Mouse (Mus musculus) E14TG2a.4 (cell line): ENCODE measurements around the gene Kdelr1.
A peak's percentile ranks its signal among the peaks of the same experiment; 100 is the strongest.
"Not testable (repeated sequence)": the region's sequence is repeated elsewhere in the genome, so short reads cannot be mapped to it uniquely, and the experiment has no call there.

Source experiments
- H3K27me3 ChIP-seq: 2 replicates; pipeline ENCODE4 v1.6.1; 2014; ENCODE audit warnings: low read length, control low read depth; ENCODE audit not compliant: insufficient read depth
- H3K36me3 ChIP-seq: 2 replicates; pipeline ENCODE4 v1.6.1; 2014; ENCODE audit warnings: low read length, control low read depth; ENCODE audit not compliant: insufficient read depth
- H3K4me1 ChIP-seq: replicated peaks from 2 replicates; pipeline ENCODE4 v1.6.1; 2014; ENCODE audit warnings: low read depth, low read length, control low read depth
- H3K4me3 ChIP-seq: replicated peaks from 2 replicates; pipeline ENCODE4 v1.5.1; 2014; ENCODE audit warnings: mild to moderate bottlenecking, low read length
- H3K9me3 ChIP-seq: 2 replicates; pipeline ENCODE4 v1.6.1; 2014; ENCODE audit warnings: low read length, control low read depth
- CTCF ChIP-seq: conservative IDR thresholded peaks from 2 replicates; pipeline ENCODE4 v1.5.1; 2014; ENCODE audit warnings: low read length
- NANOG ChIP-seq: IDR thresholded peaks from 2 replicates; pipeline ENCODE4 v1.6.1; 2014; ENCODE audit warnings: borderline replicate concordance, low read length, mixed read lengths
- POU5F1 ChIP-seq: IDR thresholded peaks from 2 replicates; pipeline ENCODE4 v1.6.1; 2014; ENCODE audit warnings: low read length, borderline replicate concordance

The Kdelr1 gene

DNA sequence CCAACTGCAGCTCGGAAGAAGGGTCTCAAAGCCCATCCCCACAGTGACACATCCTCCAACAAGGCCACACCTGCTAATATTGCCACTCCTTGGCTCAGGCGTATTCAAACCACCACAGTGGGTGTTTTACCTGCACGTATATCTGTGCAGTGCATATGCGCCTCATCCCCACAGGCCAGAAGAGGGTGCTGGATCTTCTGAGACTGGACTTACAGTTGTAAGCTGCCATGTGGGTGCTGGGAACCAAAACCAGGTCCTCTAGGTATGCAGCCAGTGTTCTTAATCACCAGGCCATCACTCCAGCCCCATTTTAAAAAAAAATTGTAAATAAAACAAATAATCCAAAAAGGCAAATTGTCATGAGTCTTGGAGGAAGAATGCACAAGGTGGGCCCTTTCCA lies 8.0 kb downstream of the Kdelr1 start:
- no peaks in the 10 kb centered on the region for H3K9me3 ChIP-seq
- H3K4me3 ChIP-seq: peak overlapping the region; percentile 43; the same call in 1 of the 2 replicates
- peaks cover 77% of the 10 kb centered on the region for H3K36me3 ChIP-seq
- TF ChIP-seq POU5F1 (no peak), CTCF (peak; percentile 37)
- peaks cover 11% of the 10 kb centered on the region for H3K4me1 ChIP-seq
- H3K27me3 ChIP-seq: no peaks in the 10 kb centered on the region

DNA sequence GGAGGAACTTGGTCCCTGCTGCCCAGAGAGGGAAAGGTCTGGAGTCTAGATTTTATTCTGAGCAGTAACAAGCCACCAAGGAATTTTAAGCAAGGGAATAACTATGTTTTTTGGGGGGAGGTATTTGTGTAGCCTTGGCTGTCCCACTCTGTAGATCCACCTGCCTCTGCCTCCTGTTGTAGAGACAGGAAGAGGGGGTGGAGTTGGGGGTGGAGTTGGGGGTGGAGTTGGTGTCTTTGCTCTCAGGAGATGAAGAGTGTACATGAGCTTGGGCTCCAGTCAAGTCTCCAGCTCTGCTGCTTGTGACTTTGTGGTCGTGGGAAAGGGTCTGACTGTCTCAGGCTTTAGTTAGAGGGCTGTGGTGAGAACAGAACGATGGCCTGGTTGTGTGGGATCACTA lies 8.4 kb downstream of the Kdelr1 start:
- TF ChIP-seq POU5F1 (no peak), CTCF (no peak), NANOG (no peak)
- Histone ChIP-seq H3K36me3 (peaks cover 72% of the 10 kb centered on the region), H3K9me3 (no peaks in the 10 kb centered on the region), H3K4me3 (peak overlapping the region; percentile 43; the same call in 1 of the 2 replicates), H3K4me1 (peaks cover 11% of the 10 kb centered on the region), H3K27me3 (no peaks in the 10 kb centered on the region)

DNA sequence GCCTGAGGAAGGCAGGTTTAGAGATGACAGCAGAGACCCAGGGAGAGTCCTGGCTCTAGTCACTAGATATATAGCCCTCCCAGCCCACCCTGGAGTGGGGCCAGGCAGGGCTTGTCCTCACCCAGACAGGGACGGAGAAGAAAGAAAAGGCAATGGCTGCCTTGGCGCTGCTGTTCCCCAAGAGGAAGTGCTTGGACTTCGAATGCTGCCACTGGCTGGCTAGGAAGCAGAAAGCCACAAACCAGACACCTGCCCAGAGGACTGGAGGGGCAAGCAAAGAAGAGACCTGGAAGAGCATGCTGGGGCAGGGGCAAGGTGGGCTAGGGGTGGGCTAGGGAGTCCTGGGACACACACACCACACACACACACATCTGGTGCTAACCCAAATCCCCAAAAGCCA lies 14.7 kb downstream of the Kdelr1 start:
- Histone ChIP-seq H3K9me3 (no peaks in the 10 kb centered on the region), H3K4me3 (no peak overlapping the region), H3K36me3 (peaks cover 29% of the 10 kb centered on the region), H3K4me1 (no peaks in the 10 kb centered on the region), H3K27me3 (peaks cover 6% of the 10 kb centered on the region; the same call in 1 of the 2 replicates)
- no peak for TF ChIP-seq POU5F1
- no peak for TF ChIP-seq CTCF
- TF ChIP-seq NANOG: no peak

DNA sequence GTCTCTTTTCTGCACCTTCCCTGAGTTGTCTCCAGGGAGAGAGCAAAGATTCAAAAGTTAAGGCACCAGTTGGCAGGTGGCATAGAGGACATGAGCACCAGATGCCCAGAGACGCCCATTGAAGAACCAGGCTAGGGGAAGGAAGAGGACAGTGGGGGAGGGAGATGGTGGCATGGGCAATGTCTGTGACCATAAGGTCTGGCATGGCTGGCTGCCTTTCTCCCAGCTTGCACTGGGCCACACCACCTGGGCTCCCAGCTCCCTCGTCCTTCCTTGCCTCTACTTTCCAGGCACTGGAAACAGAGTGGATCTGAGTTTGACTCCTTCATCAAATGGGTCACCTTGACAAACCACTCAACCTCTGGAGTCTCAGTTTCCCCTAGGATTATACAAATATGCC lies 20.1 kb downstream of the Kdelr1 start:
- TF ChIP-seq NANOG: no peak
- TF ChIP-seq POU5F1: no peak
- TF ChIP-seq CTCF: no peak
- H3K4me3 ChIP-seq: no peak overlapping the region
- peaks cover 29% of the 10 kb centered on the region for H3K27me3 ChIP-seq
- H3K36me3 ChIP-seq: no peaks in the 10 kb centered on the region
- H3K4me1 ChIP-seq: peaks cover 11% of the 10 kb centered on the region
- no peaks in the 10 kb centered on the region for H3K9me3 ChIP-seq

DNA sequence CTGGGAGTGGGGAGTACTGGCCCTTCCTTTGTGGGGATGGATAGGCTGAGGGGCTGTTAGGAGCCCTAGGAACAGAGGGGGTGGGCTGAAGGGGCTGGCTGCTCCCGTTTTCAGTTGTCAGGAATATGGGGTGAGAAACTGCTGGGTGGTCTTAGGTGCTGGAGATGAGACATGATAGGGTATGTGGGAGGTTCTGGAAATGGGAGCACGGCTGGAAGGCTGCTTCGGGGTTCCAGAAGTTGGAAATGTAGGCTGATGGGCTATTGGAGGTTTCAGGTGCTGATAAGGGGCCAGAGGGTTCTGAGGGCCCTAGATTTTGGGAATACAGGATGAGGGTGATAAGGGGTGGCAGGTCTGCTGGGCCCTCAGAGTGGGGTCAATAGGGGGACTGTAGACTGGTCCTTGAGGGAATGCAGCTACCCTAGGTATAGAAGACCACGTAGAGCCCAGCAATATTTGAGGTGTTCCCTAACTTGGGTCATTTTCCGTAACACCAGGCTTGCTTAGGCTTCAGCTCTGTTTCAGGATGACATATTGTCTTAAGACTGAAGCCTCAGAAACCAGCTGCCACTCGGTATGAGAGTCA lies 23.5 kb downstream of the Kdelr1 start:
- Histone ChIP-seq H3K36me3 (peaks cover 5% of the 10 kb centered on the region), H3K27me3 (peaks cover 23% of the 10 kb centered on the region), H3K4me3 (peak overlapping the region; percentile 84), H3K4me1 (peaks cover 28% of the 10 kb centered on the region), H3K9me3 (no peaks in the 10 kb centered on the region)
- TF ChIP-seq POU5F1 (no peak), NANOG (no peak), CTCF (no peak)

DNA sequence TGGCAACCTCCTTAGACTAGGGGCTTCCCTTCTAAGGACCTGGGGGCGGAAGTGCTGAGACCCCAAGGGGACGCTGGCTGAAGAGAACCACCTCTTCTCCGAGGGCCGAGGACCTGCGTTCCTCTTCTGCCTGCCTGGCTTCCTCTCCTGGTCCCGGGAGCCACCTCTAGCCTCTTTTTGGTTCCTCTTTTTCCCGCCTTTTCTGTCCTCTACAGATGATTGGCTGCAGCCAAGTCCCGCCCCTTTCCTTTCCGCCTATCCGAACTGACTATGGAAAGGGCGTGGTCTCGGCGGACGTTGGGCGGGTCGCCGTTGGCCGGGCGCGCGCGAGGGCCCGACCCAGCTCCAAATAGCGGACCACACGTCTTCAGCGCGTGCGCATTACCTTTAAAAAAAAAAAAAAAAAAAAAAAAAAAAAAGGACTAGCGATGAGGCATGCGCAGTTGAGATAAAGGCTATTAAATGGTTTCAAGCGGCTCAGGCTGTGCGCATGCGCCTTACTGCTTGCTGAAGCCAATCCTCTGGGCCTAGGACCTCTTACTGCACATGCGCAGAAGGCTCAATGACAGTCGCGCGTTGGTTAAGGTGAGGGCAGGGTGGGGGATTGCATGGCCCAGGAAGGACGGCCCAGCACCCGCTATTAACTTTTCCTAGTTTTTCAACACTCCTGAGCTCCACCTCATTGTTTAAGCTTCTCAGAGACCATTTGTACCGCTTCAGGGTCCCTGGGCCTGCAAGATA lies 24.1 kb downstream of the Kdelr1 start, which contains the start of the genes Syngr4 and Tmem143:
Gene Syngr4 (minus strand): TSS at position 198 of the 741 bp plus-strand sequence.
Gene Tmem143 (plus strand): TSS at position 425 of the 741 bp plus-strand sequence.
- Histone ChIP-seq H3K9me3 (no peaks in the 10 kb centered on the region), H3K4me1 (peaks cover 35% of the 10 kb centered on the region), H3K36me3 (peaks cover 5% of the 10 kb centered on the region), H3K4me3 (peak within 1 kb of the TSS; percentile 84), H3K27me3 (peaks cover 23% of the 10 kb centered on the region)
- TF ChIP-seq POU5F1 (no peak), CTCF (no peak), NANOG (no peak)

DNA sequence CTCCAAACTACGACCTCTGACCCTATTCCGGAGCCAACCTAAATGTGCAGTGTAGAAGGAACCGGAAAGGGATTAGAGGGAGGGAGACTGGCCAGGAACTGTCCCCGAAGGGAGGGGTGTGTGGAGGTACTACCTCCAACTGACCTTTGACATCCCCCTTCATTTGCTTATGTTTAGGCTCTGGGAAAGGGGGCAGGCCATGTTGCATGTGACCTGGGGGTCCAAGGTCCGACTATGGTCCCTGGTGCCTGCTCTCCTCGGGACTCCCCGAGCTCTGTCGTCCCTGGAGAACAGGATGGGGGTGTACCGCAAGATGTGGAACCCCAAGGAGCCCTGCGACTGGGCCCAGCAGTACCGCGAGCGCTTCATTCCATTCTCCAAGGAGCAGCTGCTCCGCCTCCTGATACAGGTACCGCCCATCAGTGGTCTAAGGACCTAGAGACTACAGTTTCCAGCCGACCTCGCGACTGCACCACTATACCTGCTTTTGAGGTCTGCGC lies 24.7 kb downstream of the Kdelr1 start:
- H3K27me3 ChIP-seq: peaks cover 23% of the 10 kb centered on the region
- peaks cover 39% of the 10 kb centered on the region for H3K4me1 ChIP-seq
- peaks cover 5% of the 10 kb centered on the region for H3K36me3 ChIP-seq
- H3K4me3 ChIP-seq: peak overlapping the region; percentile 84
- TF ChIP-seq POU5F1: 0 out of 2 replicates have a peak, but pooled peaks have one; percentile 24
- no peak for TF ChIP-seq CTCF
- H3K9me3 ChIP-seq: no peaks in the 10 kb centered on the region

DNA sequence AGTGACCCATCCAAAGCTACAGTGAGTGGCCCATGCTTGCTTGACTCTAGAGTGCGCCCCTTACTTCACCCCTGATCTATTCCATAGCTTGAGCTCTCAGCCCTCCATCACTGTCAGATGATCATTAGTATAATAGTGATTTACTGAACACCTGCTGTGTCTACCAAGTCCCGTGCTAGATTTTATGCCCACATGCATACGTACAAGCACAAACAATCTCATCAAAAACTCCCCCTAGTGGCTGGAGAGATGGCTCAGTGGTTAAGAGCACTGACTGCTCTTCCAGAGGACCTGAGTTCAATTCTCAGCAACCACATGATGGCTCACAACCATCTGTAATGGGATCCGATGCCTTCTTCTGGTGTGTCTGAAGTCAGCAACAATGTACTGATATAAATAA lies 25.6 kb downstream of the Kdelr1 start:
- not testable (repeated sequence) for H3K36me3 ChIP-seq, H3K9me3 ChIP-seq
- Histone ChIP-seq H3K4me3 (peak overlapping the region; percentile 84), H3K4me1 (peaks cover 42% of the 10 kb centered on the region), H3K27me3 (peaks cover 20% of the 10 kb centered on the region)
- peak; percentile 35 for TF ChIP-seq CTCF

DNA sequence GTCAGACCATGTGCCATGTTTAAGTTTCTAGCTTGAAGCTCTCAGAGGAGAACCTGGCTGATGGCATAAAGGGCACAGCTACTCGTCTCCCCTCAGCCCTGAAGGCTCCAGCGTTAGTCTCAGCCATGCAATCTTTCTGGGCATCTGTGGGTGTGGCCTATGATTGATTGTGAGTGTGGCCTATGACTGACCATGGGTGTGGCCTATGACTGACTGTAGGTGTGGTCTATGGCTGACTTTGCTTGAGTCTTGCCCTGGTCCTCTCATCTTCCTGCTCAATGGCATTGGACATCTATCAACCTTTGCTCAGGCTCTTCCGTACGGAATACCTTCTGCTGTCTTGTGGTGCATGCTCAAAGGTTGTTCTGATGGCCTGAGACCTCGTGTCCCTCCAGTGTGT lies 29.0 kb downstream of the Kdelr1 start:
- Histone ChIP-seq H3K27me3 (no peaks in the 10 kb centered on the region), H3K4me3 (no peak overlapping the region), H3K36me3 (peaks cover 13% of the 10 kb centered on the region), H3K9me3 (no peaks in the 10 kb centered on the region), H3K4me1 (peaks cover 44% of the 10 kb centered on the region)
- TF ChIP-seq CTCF (no peak), POU5F1 (no peak), NANOG (no peak)
